ENCODE assay signal across 12 mouse cellular contexts in the genomic region with DNA sequence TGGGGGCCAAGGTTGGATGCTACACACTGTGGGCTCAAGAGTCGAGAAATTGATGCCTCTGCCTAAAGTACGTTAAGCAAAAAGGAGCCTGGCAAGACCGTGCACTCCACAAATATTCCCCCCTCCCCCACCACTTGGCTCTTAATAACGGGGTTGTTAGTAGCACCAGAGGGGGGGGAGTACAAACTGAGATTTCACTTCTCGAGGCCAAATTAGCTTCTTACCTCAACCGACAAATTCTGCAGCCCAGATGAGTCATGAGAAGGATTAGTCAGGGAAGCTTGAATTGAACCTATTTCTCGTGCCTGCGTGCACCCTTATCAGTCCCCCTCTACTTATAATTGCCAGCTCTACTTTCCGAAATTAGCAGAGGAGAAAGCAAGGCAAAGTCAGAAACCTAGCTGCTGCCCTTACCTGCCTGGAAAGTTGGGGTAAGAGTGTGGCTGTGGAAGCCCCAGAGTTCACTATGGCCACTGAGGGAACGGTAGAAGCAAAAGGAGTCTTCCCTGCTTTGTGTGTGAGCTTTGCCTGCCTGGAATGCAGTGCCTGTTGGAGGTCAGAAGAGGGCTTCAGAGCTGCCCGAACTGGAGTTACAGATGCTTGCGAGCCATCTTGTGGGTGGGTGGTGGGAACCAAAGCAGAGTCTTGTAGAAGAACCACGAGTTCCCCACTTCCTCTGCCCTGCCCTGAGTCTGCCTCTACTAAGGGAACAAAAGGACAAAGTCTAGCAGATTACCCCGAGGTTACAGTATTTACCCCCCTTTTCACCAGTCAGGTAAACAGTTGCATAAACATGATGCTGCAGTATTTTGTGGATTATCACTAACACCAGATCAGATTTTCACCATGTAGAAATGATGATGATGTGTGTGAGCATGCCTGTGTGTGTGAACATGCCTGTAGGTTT.
DNase-seq lines count a peak whose midpoint lies in the region; ATAC-seq and TF ChIP-seq lines count a peak whose summit lies in the region.
"Had no signal": no experiment of that assay in that cellular context is flagged by ENCODE, and none has a peak within 500 bp of the region (broad histone marks: within the 10 kb centered on the region; RNA-seq: fewer than 3 reads in every experiment).

No protein-coding gene starts in this region.

- H3K9ac ChIP-seq in heart, embryonic 12.5 days: 0 out of 2 replicates have a peak overlapping the region, but pooled peaks have one; percentile 15
- H3K9ac ChIP-seq in midbrain, postnatal 0 days (replicated peaks; ENCODE audit: low read length, poor library complexity, severe bottlenecking): no peak overlapping the region

- 32% methylated on average over 14 of the region's 14 CpGs for WGBS in heart, embryonic 12.5 days
- WGBS in olfactory bulb, adult 2 months: 29% methylated on average over 14 of the region's 14 CpGs
- 68% methylated on average over 14 of the region's 14 CpGs for WGBS in midbrain, postnatal 0 days

- TF ChIP-seq POLR2A in olfactory bulb, adult 2 months (IDR thresholded peaks at IDR 0.05; ENCODE audit: insufficient read depth, low read depth, low read length): no peak

- H3K4me1 ChIP-seq in megakaryocyte, embryonic 14.5 days: no peaks in the 10 kb centered on the region
- H3K4me1 ChIP-seq in heart, embryonic 12.5 days (replicated peaks): peaks cover 29% of the 10 kb centered on the region
- peaks cover 7% of the 10 kb centered on the region for H3K4me1 ChIP-seq in olfactory bulb, adult 2 months (ENCODE audit: control insufficient read depth, insufficient read depth, low read length)
- H3K4me1 ChIP-seq in midbrain, postnatal 0 days (ENCODE audit: insufficient read depth, low read length): no peaks in the 10 kb centered on the region

- no peaks in the 10 kb centered on the region for H3K27me3 ChIP-seq in megakaryocyte, embryonic 14.5 days (replicated peaks)
- H3K27me3 ChIP-seq in heart, embryonic 12.5 days (replicated peaks): no peaks in the 10 kb centered on the region
- no peaks in the 10 kb centered on the region for H3K27me3 ChIP-seq in midbrain, postnatal 0 days (ENCODE audit: insufficient read depth, low read length)

- H3K4me2 ChIP-seq in heart, embryonic 12.5 days: peak overlapping the region; percentile 46
- no peak overlapping the region for H3K4me2 ChIP-seq in midbrain, postnatal 0 days (ENCODE audit: low read depth, low read length, poor library complexity, severe bottlenecking)

- peak overlapping the region; percentile 75 for H3K4me3 ChIP-seq in megakaryocyte, embryonic 14.5 days (replicated peaks)
- no peak overlapping the region; the same call in 1 of the 2 replicates for H3K4me3 ChIP-seq in heart, embryonic 12.5 days
- H3K4me3 ChIP-seq in olfactory bulb, adult 2 months (ENCODE audit: insufficient read depth, low read depth, low read length): no peak overlapping the region
- H3K4me3 ChIP-seq in midbrain, postnatal 0 days (ENCODE audit: low read depth, low read length): no peak overlapping the region

- H3K27ac ChIP-seq in heart, embryonic 12.5 days (ENCODE audit: poor library complexity, severe bottlenecking): peak overlapping the region; percentile 69
- peak overlapping the region; percentile 4 for H3K27ac ChIP-seq in olfactory bulb, adult 2 months (ENCODE audit: insufficient read depth, low read depth, low read length)
- no peak overlapping the region for H3K27ac ChIP-seq in midbrain, postnatal 0 days (ENCODE audit: low read depth, low read length)

- H3K9me3 ChIP-seq in megakaryocyte, embryonic 14.5 days: peaks cover 35% of the 10 kb centered on the region
- no peaks in the 10 kb centered on the region for H3K9me3 ChIP-seq in heart, embryonic 12.5 days (replicated peaks)
- no peaks in the 10 kb centered on the region for H3K9me3 ChIP-seq in midbrain, postnatal 0 days (ENCODE audit: low read length)

- peak; percentile 44; the same call in 1 of the 2 replicates for ATAC-seq in frontal cortex, adult (ENCODE audit: low TSS enrichment)
- ATAC-seq in megakaryocyte, adult 5-6 weeks (ENCODE audit: poor library complexity, severe bottlenecking): no peak
- no peak for ATAC-seq in heart, embryonic 12.5 days (ENCODE audit: insufficient number of reproducible peaks, low FRiP score)
- ATAC-seq in midbrain, postnatal 0 days (ENCODE audit: low FRiP score): no peak

- no peak for TF ChIP-seq CTCF in olfactory bulb, adult 2 months (IDR thresholded peaks at IDR 0.05; ENCODE audit: insufficient read depth, low read depth, low read length)
- TF ChIP-seq CTCF in midbrain, postnatal 0 days (IDR thresholded peaks at IDR 0.05): no peak

- no peak for DNase-seq in frontal cortex, postnatal 14 days (ENCODE audit: low spot score in 2 of 2)
- no peak for DNase-seq in midbrain, postnatal 0 days (ENCODE audit: low spot score)
- no peak for DNase-seq in cerebellum, adult 11-12 months
- DNase-seq: layer of hippocampus, adult 9-11 months; liver; lung, postnatal 4 days; thymus, adult 18-20 months had no signal

- no peaks in the 10 kb centered on the region for H3K36me3 ChIP-seq in megakaryocyte, embryonic 14.5 days (replicated peaks; ENCODE audit: low read length)
- peaks cover 13% of the 10 kb centered on the region; the same call in 1 of the 2 replicates for H3K36me3 ChIP-seq in heart, embryonic 12.5 days
- H3K36me3 ChIP-seq in midbrain, postnatal 0 days (ENCODE audit: insufficient read depth, low read length): no peaks in the 10 kb centered on the region
